Mouse (Mus musculus): ENCODE data around the gene Ndel1. TPM values are rescaled to one million over a fixed set of nuclear protein-coding genes. Genes with fewer than 3 reads are reported as not detected.
"Not testable (repeated sequence)": the region's sequence is repeated elsewhere in the genome, so short reads cannot be mapped to it uniquely, and the experiment has no call there.

Ndel1 gene
- polyA plus RNA-seq, 1 experiment from 2014 or later, result 92.3 TPM

DNA sequence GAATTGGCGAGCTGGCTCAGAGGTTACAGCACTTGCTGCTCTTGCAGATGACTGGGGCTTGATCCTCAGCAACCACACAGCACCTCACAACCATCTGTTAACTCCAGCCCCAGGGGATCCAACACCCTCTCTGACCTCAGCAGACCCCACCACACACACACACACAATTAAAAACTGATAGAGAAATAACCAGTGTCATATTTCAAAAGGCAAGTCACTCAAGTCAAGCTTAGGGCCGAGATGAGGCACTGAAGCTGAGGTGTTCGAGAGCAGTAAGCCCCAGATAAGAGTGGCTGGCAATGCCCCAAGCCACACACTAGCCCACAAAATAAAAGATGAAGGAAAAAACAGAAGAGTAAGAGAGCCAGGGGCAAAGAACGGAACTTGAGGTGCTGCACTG is 38.9 kb downstream of the Ndel1 start:
- Histone ChIP-seq H3K4me2 (replicated peaks) (no peak overlapping the region), H3K27me3 (no peaks in the 10 kb centered on the region), H3K27ac (replicated peaks) (no peak overlapping the region), H3K4me3 (no peak overlapping the region), H3K36me3 (peaks cover 74% of the 10 kb centered on the region), H3K9ac (replicated peaks) (no peak overlapping the region), H3K9me3 (no peaks in the 10 kb centered on the region), H3K4me1 (no peaks in the 10 kb centered on the region)
- 77% methylated on average over 4 of the region's 4 CpGs for WGBS
- no peak for ATAC-seq (replicated peaks)

DNA sequence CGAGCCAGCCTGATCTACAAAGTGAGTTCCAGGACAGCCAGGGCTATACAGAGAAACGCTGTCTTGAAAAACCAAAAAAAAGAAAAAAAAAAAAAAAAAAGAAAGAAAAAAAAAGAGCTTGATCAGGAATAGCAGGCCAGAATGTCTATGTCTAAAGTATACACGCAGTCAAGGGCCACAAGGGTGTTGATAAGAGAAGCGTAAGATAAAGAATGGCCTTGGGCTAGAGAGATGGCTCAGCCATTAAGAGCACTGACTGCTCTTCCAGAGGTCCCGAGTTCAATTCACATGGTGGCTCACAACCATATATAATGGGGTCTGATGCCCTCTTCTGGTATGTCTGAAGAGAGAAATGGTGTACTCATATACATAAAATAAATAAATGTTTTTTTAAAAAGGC is 40.1 kb downstream of the Ndel1 start:
- not testable (repeated sequence) for H3K9me3 ChIP-seq; H3K4me2 ChIP-seq (replicated peaks); H3K4me3 ChIP-seq; H3K27ac ChIP-seq (replicated peaks); H3K27me3 ChIP-seq; H3K4me1 ChIP-seq; H3K9ac ChIP-seq (replicated peaks); ATAC-seq (replicated peaks)
- H3K36me3 ChIP-seq, result peaks cover 80% of the 10 kb centered on the region
- 91% methylated on average over 5 of the region's 5 CpGs for WGBS

DNA sequence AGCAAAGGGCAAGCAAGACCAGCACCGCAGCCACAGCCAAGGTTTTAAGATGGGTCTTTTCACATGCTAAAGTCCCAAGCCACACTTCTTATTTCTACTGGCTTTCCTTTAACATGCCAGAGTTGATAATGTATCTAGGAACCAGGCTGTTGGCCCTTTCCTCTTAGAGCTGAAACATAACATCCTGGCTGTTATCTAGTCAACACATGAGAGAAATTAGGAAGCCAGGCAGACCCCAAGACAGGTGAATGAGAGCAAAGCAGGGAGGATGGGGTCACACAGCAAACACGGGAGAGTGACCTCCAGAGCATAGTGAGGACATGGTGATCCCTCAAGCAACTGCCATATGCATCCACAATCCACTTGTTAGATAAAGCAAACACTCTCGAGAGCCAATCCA is 44.9 kb downstream of the Ndel1 start:
- no peaks in the 10 kb centered on the region for H3K4me1 ChIP-seq
- H3K36me3 ChIP-seq, result peaks cover 53% of the 10 kb centered on the region
- H3K4me2 ChIP-seq (replicated peaks), result no peak overlapping the region
- H3K9ac ChIP-seq (replicated peaks), result no peak overlapping the region
- no peak for ATAC-seq (replicated peaks)
- WGBS, result 83% methylated on average over 3 of the region's 3 CpGs
- H3K27me3 ChIP-seq, result no peaks in the 10 kb centered on the region
- no peaks in the 10 kb centered on the region for H3K9me3 ChIP-seq
- H3K4me3 ChIP-seq, result no peak overlapping the region
- H3K27ac ChIP-seq (replicated peaks), result no peak overlapping the region

DNA sequence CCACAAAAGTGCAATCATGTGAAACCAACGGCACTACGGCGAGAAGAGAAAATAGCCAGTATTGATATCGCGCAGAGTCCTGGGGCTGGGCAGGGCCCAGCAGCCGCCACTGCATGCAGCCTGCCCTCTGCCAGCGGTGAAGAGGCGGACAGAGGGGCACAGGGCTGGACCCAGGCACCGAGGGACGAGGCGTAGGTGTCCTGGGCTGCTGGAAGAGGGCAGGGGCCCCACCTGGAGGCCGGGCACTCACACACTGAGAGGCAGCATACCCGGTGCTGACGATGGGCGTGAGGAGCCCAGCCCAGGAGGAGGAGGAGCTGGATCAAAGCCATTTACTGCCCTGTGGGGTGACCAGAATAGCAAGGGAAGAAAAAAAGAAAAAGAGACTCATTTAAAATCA is 49.3 kb downstream of the Ndel1 start:
- H3K36me3 ChIP-seq, result peaks cover 49% of the 10 kb centered on the region
- no peaks in the 10 kb centered on the region for H3K27me3 ChIP-seq
- no peak overlapping the region for H3K9ac ChIP-seq (replicated peaks)
- no peak for ATAC-seq (replicated peaks)
- H3K27ac ChIP-seq (replicated peaks), result no peak overlapping the region
- no peak overlapping the region for H3K4me3 ChIP-seq
- H3K4me1 ChIP-seq, result no peaks in the 10 kb centered on the region
- no peak overlapping the region for H3K4me2 ChIP-seq (replicated peaks)
- WGBS, result 86% methylated on average over 15 of the region's 15 CpGs
- H3K9me3 ChIP-seq, result no peaks in the 10 kb centered on the region

DNA sequence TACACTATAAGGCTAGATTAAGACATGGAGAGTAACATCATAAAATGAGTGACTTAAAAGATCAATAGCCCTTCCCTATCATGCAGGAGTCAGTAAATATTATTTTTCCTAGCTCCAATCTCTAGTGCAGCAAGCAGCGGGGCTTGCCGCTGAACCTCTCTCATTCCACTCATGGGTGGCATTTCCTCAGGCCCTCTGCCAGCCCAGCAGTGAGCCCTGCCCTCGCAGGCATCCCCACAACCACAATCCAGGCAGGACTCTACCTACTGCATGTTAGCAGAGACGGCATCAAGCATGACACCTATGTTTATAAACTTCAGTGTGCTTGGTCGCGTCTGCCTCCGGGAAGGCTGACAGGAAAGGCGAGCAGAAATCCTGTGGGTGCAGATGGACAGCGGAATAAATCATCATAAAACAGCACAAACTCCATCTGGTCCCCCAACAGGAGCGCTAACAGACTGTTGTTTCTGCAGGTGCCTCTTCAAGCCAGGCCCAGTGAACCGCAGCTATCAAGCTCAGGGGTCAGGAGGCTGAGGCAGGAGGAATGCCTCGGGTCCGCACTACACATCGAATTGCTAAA is 52.3 kb downstream of the Ndel1 start:
- H3K4me3 ChIP-seq, result no peak overlapping the region
- no peak overlapping the region for H3K27ac ChIP-seq (replicated peaks)
- no peak for ATAC-seq (replicated peaks)
- no peaks in the 10 kb centered on the region for H3K9me3 ChIP-seq
- 87% methylated on average over 14 of the region's 14 CpGs for WGBS
- H3K4me2 ChIP-seq (replicated peaks), result no peak overlapping the region
- H3K36me3 ChIP-seq, result peaks cover 66% of the 10 kb centered on the region
- H3K9ac ChIP-seq (replicated peaks), result no peak overlapping the region
- no peaks in the 10 kb centered on the region for H3K4me1 ChIP-seq
- H3K27me3 ChIP-seq, result no peaks in the 10 kb centered on the region

DNA sequence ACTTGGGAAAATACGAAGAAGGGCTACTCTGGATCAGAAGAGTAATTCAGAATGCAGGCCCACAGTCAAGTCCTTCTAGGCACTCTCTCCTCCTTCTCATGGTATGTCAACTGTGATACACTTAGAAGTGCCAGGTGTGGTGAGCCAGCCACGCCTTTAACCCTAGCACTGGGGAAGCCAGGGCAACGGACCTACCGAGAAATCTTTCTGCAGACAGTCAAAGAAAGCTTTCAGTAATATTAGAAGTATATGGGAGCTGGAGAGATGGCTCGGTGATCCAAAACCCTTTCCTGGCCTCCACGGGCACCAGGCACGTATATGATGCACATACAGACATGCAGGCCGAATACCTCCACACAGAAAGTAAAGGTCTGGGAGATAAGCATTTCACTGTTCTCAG is 53.2 kb downstream of the Ndel1 start:
- ATAC-seq (replicated peaks), result no peak
- WGBS, result 93% methylated on average over 8 of the region's 8 CpGs
- H3K4me2 ChIP-seq (replicated peaks), result no peak overlapping the region
- H3K9me3 ChIP-seq, result no peaks in the 10 kb centered on the region
- no peak overlapping the region for H3K27ac ChIP-seq (replicated peaks)
- no peak overlapping the region for H3K4me3 ChIP-seq
- H3K4me1 ChIP-seq, result no peaks in the 10 kb centered on the region
- no peaks in the 10 kb centered on the region for H3K27me3 ChIP-seq
- no peak overlapping the region for H3K9ac ChIP-seq (replicated peaks)
- H3K36me3 ChIP-seq, result peaks cover 75% of the 10 kb centered on the region

DNA sequence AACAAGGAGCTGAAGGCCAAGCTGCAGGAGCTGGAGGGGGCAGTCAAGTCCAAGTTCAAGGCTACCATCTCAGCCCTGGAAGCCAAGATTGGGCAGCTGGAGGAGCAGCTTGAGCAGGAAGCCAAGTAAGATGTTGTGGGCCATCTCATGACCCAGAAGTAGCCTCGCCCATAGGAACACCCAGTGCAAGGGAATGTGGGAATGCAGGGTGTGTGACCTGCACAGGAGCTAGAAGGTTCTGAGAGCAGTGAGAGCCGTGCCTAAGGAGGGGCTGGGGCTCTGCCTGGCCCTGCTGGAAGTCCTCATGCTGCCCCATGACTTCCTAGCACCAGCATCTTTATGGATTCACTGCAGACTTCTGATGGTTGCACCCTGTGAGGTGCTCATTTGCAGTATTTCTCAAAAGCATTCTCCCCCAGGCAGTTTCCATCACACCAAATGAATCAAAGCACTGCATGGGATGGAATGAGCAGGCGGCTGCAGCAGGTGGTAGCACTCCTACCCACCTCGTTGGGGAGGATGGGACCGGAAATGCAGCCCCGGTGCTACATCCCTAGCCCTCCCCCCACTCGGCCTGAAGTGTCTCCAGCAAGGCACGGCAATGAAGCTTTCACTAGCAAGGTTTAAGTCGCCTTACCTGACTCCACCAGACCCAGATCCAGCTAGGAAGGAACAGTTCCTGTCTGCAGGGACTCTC is 59.6 kb downstream of the Ndel1 start:
- H3K4me3 ChIP-seq, result no peak overlapping the region
- peaks cover 93% of the 10 kb centered on the region for H3K36me3 ChIP-seq
- no peak overlapping the region for H3K9ac ChIP-seq (replicated peaks)

DNA sequence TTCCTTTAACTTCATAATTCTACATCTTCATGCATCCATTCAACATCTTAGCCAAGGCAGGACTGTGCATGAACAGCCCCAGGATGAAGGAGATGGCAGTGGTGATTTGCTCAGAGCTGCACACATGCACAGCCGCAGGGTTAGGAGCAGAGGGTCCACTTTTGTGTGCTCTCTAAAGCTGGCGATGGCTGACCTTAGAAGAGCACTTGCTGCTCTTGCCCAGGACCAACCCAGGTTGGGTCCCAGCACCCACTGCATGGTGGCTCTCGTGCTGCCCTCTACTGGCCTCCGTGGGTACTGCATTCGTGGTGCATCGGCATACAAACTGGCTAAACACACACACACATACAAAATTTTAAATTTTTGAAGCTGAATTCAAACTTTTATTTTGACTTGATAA is 63.9 kb downstream of the Ndel1 start:
- 36% methylated on average over 6 of the region's 6 CpGs for WGBS
- Histone ChIP-seq H3K36me3 (peaks cover 94% of the 10 kb centered on the region), H3K27me3 (no peaks in the 10 kb centered on the region)

More for the DNA sequence above, 59.6 kb downstream of the Ndel1 start:
- no peak for ATAC-seq (replicated peaks)
- no peaks in the 10 kb centered on the region for H3K27me3 ChIP-seq
- H3K27ac ChIP-seq (replicated peaks), result no peak overlapping the region
- 94% methylated on average over 9 of the region's 9 CpGs for WGBS
- no peak overlapping the region for H3K4me2 ChIP-seq (replicated peaks)
- no peaks in the 10 kb centered on the region for H3K9me3 ChIP-seq
- H3K4me1 ChIP-seq, result no peaks in the 10 kb centered on the region

DNA sequence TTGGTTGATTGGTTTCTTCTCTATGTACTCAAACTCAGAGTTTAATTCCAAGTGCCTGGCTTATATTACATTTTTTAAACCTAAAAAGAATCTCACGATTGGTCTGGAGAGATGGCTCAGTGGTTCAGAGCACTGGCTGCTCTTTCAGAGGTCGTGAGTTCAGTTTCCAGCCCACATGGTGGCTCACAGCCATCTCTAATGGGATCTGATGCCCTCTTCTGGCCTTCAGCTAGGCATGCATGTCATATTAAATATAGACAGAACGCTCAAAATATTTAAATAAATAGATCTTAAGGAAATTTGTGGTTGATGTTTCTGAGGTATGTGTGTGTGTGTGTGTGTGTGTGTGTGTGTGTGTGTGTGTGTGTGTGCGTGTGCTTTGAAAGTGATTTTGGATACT is 66.5 kb downstream of the Ndel1 start:
- H3K9ac ChIP-seq (replicated peaks), result no peak overlapping the region
- no peak for ATAC-seq (replicated peaks)
- 73% methylated on average over 4 of the region's 4 CpGs for WGBS
- no peaks in the 10 kb centered on the region for H3K27me3 ChIP-seq
- H3K4me1 ChIP-seq, result no peaks in the 10 kb centered on the region
- H3K4me3 ChIP-seq, result no peak overlapping the region
- no peak overlapping the region for H3K4me2 ChIP-seq (replicated peaks)
- no peak overlapping the region for H3K27ac ChIP-seq (replicated peaks)
- no peaks in the 10 kb centered on the region for H3K9me3 ChIP-seq
- peaks cover 96% of the 10 kb centered on the region for H3K36me3 ChIP-seq

More for the DNA sequence above, 63.9 kb downstream of the Ndel1 start:
- ATAC-seq (replicated peaks), result peak; percentile 64
- Histone ChIP-seq H3K9ac (replicated peaks) (no peak overlapping the region), H3K4me3 (no peak overlapping the region), H3K27ac (replicated peaks) (no peak overlapping the region), H3K9me3 (no peaks in the 10 kb centered on the region), H3K4me1 (no peaks in the 10 kb centered on the region), H3K4me2 (replicated peaks) (no peak overlapping the region)

DNA sequence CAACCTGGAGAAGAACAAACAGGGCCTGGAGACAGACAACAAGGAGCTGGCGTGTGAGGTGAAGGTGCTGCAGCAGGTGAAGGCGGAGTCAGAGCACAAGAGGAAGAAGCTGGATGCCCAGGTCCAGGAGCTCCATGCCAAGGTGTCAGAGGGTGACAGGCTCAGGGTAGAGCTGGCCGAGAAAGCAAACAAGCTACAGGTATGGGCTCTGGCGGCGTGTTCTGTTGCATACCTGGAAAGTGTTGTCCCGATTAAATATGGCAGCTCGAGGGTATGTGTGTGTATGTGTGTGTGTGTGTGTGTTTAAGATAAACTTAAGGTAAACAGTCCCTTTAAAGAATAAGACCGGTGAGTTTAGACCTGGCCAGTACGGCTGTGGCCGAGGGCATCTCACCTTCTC is 73.4 kb downstream of the Ndel1 start:
- Histone ChIP-seq H3K4me2 (replicated peaks) (no peak overlapping the region), H3K9ac (replicated peaks) (no peak overlapping the region), H3K4me3 (no peak overlapping the region), H3K36me3 (peaks cover 97% of the 10 kb centered on the region), H3K27me3 (no peaks in the 10 kb centered on the region), H3K9me3 (no peaks in the 10 kb centered on the region), H3K27ac (replicated peaks) (no peak overlapping the region), H3K4me1 (no peaks in the 10 kb centered on the region)
- WGBS, result 97% methylated on average over 10 of the region's 10 CpGs
- ATAC-seq (replicated peaks), result no peak

DNA sequence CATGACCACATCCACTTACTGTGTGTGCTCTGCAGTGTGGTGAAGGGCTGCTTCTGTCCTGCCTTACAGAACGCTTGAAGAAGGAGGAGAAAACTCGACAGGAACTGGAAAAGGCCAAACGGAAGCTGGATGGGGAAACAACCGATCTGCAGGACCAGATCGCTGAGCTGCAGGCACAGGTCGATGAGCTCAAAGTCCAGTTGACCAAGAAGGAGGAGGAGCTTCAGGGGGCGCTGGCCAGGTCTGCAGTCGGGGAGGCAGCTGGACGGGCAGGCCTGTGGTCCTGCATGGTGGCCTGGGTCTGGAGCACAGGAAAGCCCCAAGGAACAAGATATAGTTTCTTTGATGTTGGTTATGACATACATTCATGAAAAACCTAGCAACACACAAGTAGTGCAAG is 79.9 kb downstream of the Ndel1 start:
- Histone ChIP-seq H3K27ac (replicated peaks) (no peak overlapping the region), H3K27me3 (no peaks in the 10 kb centered on the region), H3K4me3 (no peak overlapping the region), H3K9me3 (no peaks in the 10 kb centered on the region), H3K36me3 (peaks cover 95% of the 10 kb centered on the region), H3K4me2 (replicated peaks) (no peak overlapping the region), H3K4me1 (no peaks in the 10 kb centered on the region), H3K9ac (replicated peaks) (no peak overlapping the region)
- ATAC-seq (replicated peaks), result no peak
- 92% methylated on average over 9 of the region's 9 CpGs for WGBS

DNA sequence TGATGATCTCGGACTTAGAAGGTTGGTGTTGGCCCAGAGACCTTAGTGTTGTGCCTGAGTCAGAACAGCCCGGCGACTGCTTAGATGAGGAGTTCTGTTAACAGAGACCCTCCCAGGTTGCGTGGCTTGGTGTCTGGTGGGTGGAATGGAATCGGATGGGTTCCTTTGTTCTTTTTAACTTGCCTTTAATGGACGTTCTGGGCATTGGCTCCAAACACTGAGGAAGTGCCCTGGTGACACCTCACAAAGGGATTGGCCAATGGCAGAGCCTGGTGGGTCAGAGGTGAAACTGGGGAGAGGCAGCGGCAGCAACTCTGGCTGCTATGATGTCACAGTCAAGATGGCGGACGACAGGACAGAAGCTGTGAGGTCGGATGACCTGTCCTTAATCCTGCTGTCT is 80.9 kb downstream of the Ndel1 start:
- Histone ChIP-seq H3K36me3 (peaks cover 98% of the 10 kb centered on the region), H3K27me3 (no peaks in the 10 kb centered on the region), H3K9me3 (no peaks in the 10 kb centered on the region), H3K4me3 (no peak overlapping the region), H3K9ac (replicated peaks) (no peak overlapping the region), H3K27ac (replicated peaks) (no peak overlapping the region), H3K4me2 (replicated peaks) (no peak overlapping the region), H3K4me1 (no peaks in the 10 kb centered on the region)
- 89% methylated on average over 10 of the region's 10 CpGs for WGBS
- no peak for ATAC-seq (replicated peaks)

DNA sequence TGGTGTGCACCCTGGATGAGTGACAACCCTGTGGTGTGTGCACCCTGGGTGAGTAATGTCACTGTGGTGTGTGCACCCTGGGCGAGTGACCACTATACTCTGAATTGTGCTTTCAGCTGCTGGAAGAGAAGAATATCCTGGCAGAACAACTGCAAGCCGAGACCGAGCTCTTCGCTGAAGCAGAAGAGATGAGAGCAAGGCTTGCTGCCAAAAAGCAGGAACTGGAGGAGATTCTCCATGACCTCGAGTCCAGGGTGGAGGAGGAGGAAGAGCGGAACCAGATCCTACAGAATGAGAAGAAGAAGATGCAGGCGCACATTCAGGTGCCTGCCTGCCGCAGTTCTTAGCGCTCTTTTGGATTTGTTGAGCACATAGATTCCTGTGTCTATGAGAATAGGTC is 84.4 kb downstream of the Ndel1 start:
- Histone ChIP-seq H3K27me3 (no peaks in the 10 kb centered on the region), H3K9ac (replicated peaks) (no peak overlapping the region), H3K4me3 (no peak overlapping the region), H3K9me3 (no peaks in the 10 kb centered on the region), H3K4me2 (replicated peaks) (no peak overlapping the region), H3K4me1 (no peaks in the 10 kb centered on the region), H3K36me3 (peaks cover 97% of the 10 kb centered on the region), H3K27ac (replicated peaks) (no peak overlapping the region)
- 87% methylated on average over 9 of the region's 9 CpGs for WGBS
- no peak for ATAC-seq (replicated peaks)

All from forebrain, embryonic 15.5 days (tissue).